Mouse (Mus musculus) hematopoietic stem cell, adult 5-6 weeks (primary cell): ENCODE data around the gene Gm17657. TPM values are rescaled to one million over a fixed set of nuclear protein-coding genes. Genes with fewer than 3 reads are reported as not detected.

Experiments used
- ATAC-seq, 2 experiments: fragments of 125-278 bp in 1 of 2; replicated peaks in 1 of 2; 2 replicates each; pipeline ENCODE4 v1.8.0; 2016 to 2017; ENCODE audit warnings: inconsistent platforms in 2 of 2, mild to moderate bottlenecking in 2 of 2, moderate number of reproducible peaks in 2 of 2, low read depth in 1 of 2, moderate TSS enrichment in 1 of 2; ENCODE audit not compliant: low FRiP score in 2 of 2, poor library complexity in 2 of 2, severe bottlenecking in 2 of 2, insufficient read depth in 1 of 2, low TSS enrichment in 1 of 2
- total RNA-seq: library from RNA; stranded (forward); fragments of 172-1452, 232-1000 nt; gene quantifications from 2 replicates; pipeline ENCODE4 v1.2.3, GENCODE M21; 2017

The Gm17657 gene
- total RNA-seq, 1 experiment from 2014 or later = not detected

- ATAC-seq = no peak
Observed at GRCm38 (mm10) chr17:29477357-29477756, 72.1 kb downstream of the Gm17657 start.

DNA sequence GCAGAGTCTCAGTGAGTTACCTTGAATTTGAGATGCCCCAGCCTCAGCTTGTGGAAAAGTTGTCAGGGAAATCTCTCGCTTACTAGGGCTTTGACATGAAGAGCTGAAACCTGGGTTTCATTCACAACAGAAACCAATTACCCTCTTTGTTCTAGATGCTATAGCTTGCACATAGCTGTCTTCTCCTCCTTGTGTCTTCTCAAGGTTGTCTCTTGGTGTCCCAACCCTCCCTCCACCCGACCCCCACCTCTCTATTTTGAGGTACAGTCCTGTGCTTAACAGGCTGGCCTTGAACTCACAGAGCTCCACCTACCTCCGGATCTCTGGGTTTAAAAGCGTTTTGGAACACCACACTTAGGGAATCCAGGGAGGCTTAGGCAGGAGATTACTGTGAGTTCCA lies 73.0 kb downstream of the Gm17657 start:
- ATAC-seq = no peak

DNA sequence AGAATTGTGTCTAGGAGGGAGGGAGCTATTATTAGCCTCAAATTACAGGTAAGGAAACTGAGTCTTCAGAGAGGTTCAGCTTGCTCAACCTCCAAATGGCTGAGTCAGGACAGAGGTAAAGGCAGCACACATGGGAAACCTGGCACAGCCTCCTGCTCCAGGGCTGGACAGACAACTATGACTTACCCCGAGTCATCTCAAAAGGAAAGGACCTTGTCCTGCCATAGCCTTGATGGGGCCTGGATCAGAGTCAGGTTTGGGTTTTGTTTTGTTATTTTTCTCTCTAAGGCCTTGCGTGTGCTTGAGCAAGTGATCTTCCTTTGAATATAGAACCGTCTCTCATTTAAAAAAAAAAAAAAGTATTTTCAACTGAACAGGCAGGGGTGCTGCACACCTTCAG lies 74.3 kb downstream of the Gm17657 start:
- no peak for ATAC-seq

- ATAC-seq = no peak
Observed at GRCm38 (mm10) chr17:29474036-29474435, 75.4 kb downstream of the Gm17657 start.

DNA sequence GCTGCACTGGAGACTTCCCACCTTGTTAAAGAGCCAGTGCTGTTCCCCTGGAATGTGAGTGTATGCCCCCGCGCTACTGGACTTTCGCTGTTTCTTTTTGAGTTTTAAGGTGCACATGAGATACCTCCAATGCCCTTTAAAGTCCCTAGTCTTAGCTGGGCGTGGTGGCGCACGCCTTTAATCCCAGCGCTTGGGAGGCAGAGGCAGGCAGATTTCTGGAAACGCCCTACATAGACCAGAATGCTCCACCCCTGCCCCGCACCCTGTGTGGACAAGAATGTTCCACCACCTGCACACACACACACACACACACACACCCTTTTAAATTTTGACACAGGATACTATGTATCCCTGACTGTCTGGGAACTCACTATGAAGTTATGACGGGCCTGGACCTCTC lies 76.0 kb downstream of the Gm17657 start:
- ATAC-seq = no peak

Other genes with a start within 250 kb of the Gm17657 start
- gene Pi16, start 232.0 kb downstream of the Gm17657 start, total RNA-seq = 1.8 and 10.4 TPM in 2 replicates
- 60.6 and 87.5 TPM in 2 replicates for gene Mtch1, start 201.7 kb downstream of the Gm17657 start, total RNA-seq
- 36.9 and 54.2 TPM in 2 replicates for gene Fgd2, start 188.7 kb downstream of the Gm17657 start, total RNA-seq
- 426 and 588 TPM in 2 replicates for gene Pim1, start 58.9 kb downstream of the Gm17657 start, total RNA-seq
- gene Tbc1d22b, start 147 bp upstream of the Gm17657 start, total RNA-seq = 5.8 and 7.8 TPM in 2 replicates
- not detected in 2 replicates for gene Tmem217, start 2.7 kb upstream of the Gm17657 start, total RNA-seq
- gene Rnf8, start 65.2 kb upstream of the Gm17657 start, total RNA-seq = 50.9 and 51.8 TPM in 2 replicates
- 9.5 and 11.9 TPM in 2 replicates for gene Gm28043, start 65.2 kb upstream of the Gm17657 start, total RNA-seq
- gene Cmtr1, start 111.0 kb upstream of the Gm17657 start, total RNA-seq = 127 and 160 TPM in 2 replicates
- gene Ccdc167, start 167.4 kb upstream of the Gm17657 start, total RNA-seq = 8.1 and 14.5 TPM in 2 replicates